Mouse (Mus musculus) frontal cortex, postnatal 36 days (tissue): Measurements from ENCODE around the gene Dtnb.
A peak's percentile ranks its signal among the peaks of the same experiment; 100 is the strongest.

Source experiments
- DNase-seq, 2 experiments: peaks; one replicate each; pipeline ENCODE4 v3.0.0; 2022; ENCODE audit warnings: low spot score in 2 of 2

Gene Dtnb

DNA sequence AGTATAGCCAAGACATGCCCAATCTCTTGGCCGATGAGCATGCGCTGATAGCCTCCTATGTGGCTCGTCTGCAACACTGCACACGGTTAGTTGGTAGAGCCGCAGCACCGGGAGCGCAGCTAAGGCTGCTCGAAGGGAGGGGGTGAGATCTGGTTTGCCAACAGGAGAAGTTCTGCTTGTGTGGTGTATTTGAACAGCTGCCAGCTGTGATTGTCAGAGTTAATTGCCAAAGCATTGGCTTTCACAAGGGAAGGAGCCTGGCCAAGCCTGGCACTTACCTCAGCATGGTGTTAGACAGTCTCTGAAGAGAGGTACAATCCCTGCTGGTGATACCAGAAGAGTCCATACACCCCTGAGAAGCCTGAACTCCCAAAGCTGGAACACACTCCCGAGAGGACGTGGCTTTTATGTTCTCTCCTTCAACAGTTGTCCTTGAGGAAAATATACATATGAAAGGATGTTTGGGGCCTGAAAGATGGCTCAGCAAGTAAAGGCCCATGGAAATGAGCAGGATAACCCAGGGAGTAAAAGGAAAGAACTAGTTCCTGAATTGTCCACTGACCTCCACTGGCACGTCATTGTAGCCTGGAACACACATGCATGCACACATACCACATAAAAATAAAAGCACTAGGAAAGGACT is 160.6 kb downstream of the Dtnb start:
- peak in 1 of 2 experiments; percentile 44 for DNase-seq

DNA sequence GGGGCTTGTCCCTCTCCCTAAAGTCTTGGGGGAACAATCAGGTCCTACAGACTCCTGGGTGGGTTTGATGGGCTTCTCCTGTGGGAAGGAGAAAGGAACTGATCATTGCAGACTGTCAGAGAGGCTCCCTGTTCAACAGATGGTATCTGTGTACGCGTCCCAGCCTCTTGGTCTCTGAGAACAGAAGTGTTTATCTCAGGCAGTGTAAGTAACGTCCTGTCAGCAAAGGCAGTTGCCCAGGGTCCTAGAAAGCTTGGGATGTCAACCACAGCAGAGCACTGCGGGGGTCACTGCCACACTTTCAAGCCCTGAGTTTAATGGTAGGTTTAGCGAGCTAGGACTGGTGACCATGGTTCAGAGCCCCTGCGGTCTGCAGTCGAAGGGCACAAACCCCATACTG is 161.1 kb downstream of the Dtnb start:
- no peak for DNase-seq

DNA sequence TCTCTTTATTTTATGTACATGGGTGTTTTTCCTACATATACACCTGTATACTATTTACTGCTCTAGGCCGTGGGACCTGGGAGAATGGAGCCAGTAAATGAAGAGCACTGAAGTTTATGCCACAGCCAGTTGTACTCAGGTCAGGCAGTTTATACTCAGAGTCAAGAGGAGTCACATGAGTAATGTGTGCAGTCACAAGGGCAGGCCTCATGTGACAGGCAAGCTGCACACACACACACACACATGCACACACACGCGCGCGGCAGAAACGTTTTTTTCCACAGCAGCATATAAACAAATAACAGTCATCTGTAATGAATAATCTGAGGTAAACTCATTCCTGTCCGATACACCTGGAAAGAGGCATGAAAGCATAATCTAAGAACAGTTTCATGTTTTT is 164.8 kb downstream of the Dtnb start:
- no peak for DNase-seq

DNA sequence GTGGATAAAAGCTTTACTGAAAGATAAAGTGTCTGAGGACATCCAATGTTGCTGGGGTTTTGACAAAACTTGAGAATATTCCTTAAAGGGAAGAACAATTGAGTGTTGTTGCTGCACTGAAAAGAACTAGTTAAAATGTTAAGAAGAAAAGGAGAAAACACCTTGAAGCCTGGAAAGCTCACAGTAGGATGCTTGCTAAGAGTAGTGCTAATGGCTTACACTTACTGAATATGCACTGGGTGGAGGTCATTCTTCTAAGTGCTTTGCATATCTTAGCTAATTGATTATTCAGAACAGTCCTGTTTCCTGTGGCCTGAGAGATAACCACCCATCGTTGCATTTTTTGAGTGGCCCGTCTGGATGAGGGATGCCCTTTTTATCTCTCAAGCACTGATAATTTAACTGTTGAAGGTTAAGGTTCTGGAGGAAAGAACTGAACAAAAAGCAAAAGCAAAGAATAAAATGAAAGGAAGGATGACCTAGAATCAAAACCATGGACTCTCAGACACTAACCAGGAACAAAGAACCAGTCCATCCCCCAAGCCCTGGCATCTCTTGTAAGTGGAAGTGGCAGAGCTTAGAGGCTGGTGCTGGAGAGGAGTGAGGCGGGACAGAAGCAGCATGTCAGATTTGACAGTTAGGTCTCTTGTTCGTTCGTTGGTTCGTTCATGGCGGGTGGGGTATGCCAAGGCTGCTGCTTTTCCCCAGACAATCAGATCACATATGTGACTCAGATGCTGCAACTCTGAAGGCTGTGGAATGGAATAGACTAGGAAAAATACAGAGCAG is 166.8 kb downstream of the Dtnb start:
- DNase-seq: no peak

DNA sequence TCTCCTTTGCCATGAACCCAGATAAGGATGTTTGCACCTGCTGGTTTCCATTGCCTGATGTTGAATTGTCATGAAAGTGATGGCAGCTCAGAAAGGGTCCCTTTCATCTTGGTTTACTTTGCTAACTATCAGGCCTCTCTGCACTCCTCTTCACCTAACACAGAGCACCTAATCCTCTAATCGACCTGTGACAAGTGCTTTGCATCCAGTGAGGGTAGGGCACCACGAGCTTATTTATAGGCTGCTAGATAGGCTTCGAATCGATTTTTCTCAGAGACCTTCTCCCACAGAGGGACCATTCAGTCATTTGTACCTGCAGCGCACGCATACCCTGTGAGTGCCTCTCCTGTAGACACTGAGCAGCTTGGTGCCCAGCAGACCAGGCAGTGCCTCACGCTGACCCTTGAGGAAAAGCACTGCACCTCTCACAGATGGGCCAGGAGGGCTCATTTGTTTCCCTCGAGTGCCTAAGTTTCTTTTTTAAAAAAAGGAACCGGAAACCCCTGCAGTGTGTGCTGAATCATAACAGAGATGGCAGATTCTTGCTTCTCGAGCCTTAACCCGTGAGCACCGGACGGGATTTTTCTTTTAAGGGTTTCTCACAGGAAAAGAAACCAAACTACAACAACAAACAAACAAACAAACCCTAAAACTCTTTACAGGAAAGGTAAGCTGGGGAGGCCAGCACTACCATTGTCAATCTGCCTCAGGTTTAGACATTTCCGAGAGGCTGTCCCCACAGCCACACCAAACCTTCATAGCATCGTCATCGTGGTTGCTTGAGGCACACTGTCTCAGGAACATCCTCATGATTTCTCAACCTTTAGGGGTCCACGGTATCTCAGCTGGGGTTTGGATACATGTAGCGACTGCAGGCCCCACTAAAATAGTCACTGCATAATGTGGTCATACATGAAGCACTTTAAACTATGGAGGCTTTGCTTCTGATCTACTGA is 167.8 kb downstream of the Dtnb start:
- no peak for DNase-seq

DNA sequence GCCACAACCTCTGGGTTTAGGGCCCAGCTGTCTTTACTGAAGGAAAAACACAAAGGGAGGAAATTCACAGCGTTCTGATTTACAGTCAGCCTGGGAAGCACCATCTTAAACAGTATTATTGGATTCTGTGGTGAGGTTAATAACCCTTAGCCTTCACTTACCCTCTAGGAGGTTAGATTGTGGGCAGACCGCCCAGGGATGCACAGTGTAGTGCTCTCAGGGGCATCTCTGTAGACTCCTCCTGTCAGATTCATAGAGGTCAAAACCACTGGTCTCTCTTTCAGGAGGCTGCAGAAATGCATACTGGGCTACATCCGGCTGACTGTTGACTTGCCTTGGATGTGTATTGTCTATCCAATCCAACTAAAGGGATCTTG is 168.5 kb downstream of the Dtnb start:
- no peak for DNase-seq

DNA sequence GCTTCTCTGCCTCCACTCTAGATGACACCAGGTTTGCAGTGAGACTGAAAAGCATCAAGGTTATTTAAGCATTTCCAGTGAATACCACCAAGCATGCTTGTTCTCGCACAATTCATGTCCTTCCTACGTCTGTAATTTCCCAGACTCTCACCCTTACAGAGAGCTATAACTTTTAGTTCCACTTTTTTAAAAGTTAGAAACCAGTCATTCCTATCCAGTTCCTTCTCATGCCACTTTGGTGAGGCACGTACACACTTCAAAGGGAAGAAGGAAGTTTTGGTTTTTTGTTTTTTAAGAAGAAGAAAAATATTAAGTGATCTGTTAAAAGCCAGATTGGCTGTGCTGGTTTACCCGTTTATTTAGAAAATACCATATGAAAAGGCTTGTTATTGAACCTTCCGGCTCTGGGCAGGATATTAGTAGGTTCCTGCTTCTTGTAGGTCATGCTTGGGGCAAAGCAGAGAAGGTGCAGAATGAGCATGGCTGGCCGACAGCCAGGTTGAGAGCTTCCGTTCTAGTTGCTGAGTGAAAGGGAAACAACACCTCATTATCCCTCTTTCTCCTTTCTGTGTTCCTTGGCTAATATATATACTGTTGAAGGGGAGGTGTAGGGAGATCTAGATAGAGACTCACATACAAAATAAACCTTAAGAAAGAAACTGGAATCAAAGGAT is 173.4 kb downstream of the Dtnb start:
- DNase-seq: no peak

DNA sequence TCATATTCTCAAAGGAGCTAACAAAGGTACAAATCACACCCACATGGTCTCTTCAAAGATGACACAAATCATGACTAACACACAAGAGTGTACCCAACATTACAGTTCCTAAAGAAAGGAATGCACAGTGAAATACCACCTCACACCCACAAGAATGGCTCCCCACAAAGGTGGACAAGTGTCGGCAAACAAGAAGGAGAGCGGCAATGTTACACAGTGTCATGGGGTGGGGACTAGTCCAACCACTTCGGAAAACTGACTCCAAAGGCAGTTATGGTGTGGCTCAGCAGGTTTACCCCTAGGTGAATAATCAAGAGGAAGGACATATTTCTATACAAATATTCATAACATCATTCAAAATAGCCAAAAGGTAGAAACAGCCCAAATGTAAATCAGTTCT is 174.2 kb downstream of the Dtnb start:
- DNase-seq: no peak

DNA sequence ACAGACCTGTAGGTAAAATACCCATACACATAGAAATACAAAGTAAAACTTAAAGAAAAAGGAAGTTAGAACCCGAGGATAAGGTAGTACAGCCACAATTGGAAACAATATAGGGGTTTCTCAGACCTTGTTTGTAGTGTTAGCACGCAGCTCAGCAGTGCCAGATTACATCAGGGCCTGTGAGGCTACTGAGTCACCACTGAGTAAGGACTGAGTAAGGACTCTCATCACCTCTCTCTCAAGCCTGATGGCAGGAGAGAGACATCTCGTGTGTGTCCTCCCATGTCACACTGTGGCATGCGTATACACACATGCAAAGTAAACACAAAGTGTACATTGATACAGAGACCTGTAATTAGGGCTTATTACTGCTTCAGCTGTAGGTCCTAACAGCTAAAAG is 175.4 kb downstream of the Dtnb start:
- DNase-seq: no peak

DNA sequence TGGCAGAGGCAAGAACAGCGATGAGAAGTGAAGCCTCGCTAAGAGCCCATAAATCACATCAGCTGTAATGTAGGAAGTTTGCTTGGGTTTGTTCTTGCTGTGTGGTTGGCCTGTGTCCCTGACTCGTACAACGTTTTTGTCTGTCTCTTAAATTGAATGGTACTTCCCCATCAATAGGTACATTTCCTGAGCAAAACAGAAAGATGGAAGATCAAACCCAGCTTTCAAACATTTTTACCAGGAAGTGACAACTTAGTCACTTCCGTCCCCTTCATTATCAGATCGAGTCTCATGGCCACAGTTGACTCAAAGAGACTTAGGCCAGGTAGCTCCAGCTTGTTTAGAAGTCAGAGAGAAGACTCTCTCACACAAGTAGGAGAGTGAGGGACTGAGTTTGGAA is 183.3 kb downstream of the Dtnb start:
- no peak for DNase-seq

DNA sequence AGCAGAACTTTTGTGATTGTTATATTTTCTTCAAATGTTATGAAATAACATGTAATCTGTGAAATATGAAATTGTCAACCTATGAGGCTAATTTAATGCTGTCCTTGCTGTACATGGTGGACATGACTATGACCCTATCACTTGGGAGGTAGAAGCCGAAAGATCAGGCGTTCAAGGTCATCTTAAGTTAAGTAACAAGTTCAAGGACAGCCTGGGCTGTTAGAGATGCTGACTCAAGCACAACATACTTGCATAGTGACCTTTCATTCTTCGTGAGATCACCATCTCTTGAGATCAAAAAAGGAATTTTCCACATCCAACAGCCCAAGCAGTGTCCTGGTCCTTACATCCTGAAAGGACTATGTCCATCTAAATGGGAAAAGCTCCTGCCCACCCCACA is 184.0 kb downstream of the Dtnb start:
- no peak for DNase-seq

DNA sequence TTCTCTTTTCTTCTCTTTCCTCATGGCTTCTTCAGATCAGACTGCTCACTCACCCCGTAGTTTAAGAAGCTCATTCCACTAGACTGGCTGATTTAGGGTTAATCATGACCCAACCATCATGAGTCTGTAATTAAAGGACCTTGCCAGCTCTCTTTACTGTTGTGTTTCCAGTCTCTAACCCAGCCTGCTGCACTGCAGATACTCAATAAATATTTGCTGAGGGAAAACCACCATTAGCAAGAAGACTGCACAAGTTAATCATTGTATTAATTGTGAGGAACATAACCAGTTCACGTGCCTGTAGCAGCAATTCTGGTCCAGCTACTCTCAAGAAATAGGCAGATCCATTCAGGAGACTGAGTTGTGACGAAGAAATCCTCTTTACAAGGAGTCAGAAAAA is 185.9 kb downstream of the Dtnb start:
- DNase-seq: no peak

DNA sequence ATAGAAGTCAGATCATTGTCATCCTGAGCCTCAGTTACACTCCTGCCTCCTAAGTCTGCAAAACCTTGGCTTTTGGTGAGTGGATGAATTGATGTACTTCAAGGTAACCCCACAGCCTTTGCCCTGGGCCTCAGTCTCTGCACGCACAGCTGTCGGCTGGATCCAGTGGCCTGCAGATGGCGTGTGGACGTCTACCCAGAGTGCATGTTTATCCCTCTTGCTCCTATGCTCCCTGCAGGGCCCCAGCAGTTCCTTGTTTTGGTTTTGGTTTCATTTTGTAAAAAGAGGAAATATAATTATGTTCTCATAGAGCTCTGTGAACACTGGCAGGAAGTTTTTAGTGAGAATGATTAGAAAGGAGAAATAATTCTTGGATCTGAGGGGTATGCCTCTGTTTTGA is 187.2 kb downstream of the Dtnb start:
- DNase-seq: no peak

DNA sequence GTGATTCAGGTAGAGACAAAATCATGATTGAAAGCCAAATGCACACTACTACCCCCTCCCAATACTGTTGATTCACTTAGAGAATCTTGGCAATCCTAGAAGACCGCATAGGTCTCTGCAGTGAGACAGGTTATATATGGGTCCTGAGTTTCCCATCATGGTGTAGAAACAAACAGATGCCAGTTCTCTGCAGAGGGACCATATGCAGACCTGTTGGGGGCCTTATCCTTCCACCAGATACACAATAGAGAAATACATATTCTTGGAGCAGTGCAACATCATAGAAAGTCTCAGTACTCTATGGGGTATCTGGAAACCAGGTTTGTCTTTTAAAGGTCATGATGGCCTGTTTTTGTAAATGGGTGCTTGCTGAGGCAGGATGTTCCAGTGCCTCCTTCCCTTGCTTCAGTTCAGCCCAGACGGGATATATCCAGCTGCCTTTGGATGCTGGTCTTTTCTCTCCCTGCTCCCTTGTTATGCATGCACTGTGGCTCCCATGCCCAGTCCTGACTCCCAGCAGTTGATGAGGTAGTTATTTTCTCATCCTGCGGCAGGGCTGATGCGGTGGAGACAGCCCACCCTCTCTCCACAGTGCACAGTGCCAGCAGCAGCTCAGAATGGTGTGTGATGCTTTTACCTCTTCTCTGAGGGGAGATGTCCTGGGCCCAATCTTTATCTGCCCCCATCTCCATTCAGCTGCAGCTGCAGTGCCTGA is 188.9 kb downstream of the Dtnb start:
- DNase-seq: no peak

DNA sequence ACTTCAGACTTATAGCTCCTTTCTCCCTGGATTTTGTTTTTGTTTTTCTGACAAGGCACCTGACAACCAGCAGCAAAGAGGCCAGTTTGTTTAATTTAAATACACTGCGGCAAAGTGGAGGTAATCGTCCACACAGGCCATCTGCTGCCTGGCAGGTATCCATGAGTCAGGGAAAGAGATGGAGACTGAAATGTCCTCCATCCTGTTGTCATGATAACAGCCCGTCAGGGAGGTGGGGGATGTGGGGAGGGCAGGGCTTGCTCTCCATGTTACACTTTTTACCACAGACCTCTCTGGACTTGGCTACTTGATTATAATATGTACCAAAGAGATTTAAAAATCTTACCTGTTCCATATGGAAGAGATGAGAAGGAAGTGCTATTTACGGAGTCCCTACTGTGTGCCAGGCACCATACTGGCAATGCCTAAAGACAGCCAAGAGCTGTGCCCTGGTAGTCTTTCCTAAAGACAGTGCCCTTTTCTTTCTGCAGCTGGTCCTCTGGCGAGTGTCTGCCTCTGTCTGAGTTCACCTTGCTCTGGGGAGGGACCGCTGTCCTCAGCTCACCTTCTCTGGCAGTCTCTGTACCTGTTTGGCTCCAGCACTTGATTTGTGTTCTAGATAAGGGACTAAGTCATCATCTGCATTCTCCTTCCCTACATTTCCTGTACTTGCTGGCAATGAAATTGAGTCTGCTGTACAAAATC is 189.6 kb downstream of the Dtnb start:
- DNase-seq: no peak

DNA sequence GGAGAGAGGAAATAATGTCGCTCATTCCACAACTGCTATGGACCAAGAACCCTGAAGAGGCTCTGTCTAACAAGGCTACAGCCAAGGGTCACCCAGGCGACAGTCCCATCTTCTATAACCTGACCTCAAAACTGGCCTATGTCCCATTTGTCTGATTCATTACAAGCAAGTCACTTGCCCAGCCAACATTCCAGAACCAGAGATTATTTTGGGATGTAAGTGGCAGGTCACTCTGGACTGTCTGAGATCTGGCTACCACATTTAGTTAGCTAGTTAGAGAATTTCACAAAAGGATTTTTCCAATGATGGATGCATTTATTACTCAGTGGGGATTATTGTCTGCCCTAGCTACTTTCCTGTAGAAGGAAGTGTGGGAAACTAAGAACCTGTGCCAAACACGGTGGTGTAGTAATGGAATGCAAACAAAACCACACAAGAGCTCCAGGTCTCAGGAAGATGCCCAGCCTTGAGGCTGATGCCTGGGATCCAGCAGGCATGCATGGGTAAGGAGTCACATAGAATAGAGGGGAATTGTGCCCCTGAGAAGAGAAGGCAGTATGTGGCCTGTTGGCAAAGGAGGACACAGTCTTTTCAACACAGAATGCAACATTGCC is 192.1 kb downstream of the Dtnb start:
- no peak for DNase-seq

DNA sequence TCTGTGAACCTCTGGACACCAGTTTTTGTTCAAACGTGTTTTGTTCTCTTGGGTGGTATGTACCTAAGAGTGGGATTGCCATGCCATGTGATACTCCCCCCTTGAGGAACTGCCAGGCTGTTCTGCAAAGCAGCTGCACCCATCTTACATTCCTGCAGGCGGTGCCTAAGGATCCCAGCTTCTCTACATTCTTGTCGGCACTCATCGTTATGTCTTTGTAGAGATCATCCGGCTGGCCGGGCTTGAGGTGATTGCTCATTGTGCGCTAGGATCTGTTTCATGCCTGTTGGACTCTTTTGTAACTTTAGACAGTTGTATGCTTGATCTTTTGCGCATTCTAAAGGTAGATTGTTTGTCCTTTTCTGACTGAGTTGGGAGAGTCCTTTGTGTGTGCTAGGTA is 195.2 kb downstream of the Dtnb start:
- DNase-seq: no peak

DNA sequence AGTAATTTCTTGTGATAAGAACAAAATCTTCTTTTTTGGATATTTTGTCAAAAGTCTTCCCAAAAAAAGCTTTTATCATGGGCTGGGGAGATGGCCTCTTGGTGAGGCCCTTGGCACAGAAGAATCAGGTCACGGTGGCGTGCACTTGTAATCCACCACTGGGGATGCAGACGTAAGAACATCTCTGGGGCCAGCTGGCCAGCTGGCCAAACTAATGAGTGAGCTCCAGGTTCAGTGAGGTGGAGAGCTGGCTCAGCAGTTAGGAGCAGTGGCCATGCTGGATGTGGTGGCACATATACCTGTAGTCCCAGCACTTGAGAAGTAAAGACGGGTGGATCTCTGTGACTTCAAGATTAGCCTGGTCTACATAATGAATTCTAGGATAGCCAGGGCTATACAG is 196.2 kb downstream of the Dtnb start:
- DNase-seq: no peak

DNA sequence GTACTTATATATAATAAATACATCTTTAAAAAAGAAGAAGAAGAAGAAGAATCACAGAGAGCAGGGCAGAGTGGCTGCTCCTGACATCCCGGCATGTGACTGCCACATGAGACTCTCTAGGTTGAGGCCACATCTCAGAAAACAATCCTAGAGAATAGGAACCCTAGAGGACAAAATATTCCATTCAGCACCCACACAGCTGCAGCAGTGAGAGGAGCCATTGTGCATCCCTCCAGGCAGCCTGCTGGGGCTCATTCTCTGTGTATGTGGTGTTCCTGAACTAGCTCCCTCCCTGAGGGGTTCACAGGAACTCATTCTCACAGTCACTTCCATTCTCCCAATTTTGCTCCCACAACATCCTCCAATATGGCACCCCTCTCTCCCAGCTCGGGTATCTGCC is 198.4 kb downstream of the Dtnb start:
- no peak for DNase-seq

DNA sequence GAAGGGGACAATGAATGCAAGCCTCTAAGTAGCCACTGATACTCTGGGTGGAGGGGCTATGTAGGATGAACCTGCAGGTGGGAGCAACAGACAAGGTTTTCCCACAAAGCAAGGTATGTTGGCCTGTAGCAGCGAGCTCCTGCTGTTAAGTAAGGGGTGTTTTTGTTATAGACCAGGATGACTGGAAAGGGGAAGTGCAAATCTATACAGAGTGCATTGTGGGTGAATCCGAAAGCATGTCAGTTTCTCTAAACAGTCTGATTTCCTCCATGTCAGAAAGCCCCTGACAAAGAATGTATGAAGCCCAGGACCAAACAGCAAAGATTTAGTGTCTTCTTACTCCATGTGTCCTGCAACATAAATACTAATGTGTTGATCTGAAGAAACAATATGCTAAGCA is 198.9 kb downstream of the Dtnb start:
- no peak for DNase-seq
